Mouse (Mus musculus) G1E (cell line): ENCODE measurements around the gene Gm38100. TPM values are rescaled to one million over a fixed set of nuclear protein-coding genes. Genes with fewer than 3 reads are reported as not detected.

Experiments
- ATAC-seq: 2 replicates; pipeline ENCODE4 v1.8.0; 2016; ENCODE audit warnings: mild to moderate bottlenecking; ENCODE audit not compliant: insufficient number of reproducible peaks, poor library complexity, low FRiP score, severe bottlenecking; ENCODE audit errors: extremely low read depth
- DNase-seq: peaks from one replicate; pipeline ENCODE4 v3.0.0; 2012; ENCODE audit warnings: low spot score
- H3K27me3 ChIP-seq: 2 replicates; pipeline ENCODE4 v1.6.1; 2012; ENCODE audit warnings: mild to moderate bottlenecking, low read length, inconsistent platforms; ENCODE audit not compliant: insufficient read depth
- H3K36me3 ChIP-seq: replicated peaks from 2 replicates; pipeline ENCODE3; 2012; ENCODE audit warnings: mild to moderate bottlenecking, inconsistent platforms
- H3K4me1 ChIP-seq: 2 replicates; pipeline ENCODE4 v1.6.1; 2012; ENCODE audit warnings: low read depth, low read length, inconsistent platforms, mixed read lengths; ENCODE audit not compliant: insufficient read depth
- H3K4me3 ChIP-seq: 2 replicates; pipeline ENCODE4 v1.5.1; 2012; ENCODE audit warnings: low read depth, mild to moderate bottlenecking, inconsistent platforms, low read length, moderate library complexity, mixed read lengths
- H3K9me3 ChIP-seq: replicated peaks from 2 replicates; pipeline ENCODE4 v1.6.1; 2012; ENCODE audit warnings: inconsistent platforms
- CTCF ChIP-seq: IDR thresholded peaks from 2 replicates; pipeline ENCODE4 v1.5.1; 2012; ENCODE audit warnings: low read depth, low read length, inconsistent platforms, mixed read lengths
- GATA1 ChIP-seq: IDR thresholded peaks from 2 replicates; pipeline ENCODE4 v1.6.1; 2012; ENCODE audit warnings: borderline replicate concordance, low read length, inconsistent platforms, mixed read lengths
- GATA2 ChIP-seq: IDR thresholded peaks from 2 replicates; pipeline ENCODE4 v1.6.1; 2012; ENCODE audit warnings: low read depth, low read length, inconsistent platforms, borderline replicate concordance
- POLR2AphosphoS5 ChIP-seq: IDR thresholded peaks from 2 replicates; pipeline ENCODE4 v1.6.1; 2012; ENCODE audit warnings: low read depth, low read length, inconsistent platforms; ENCODE audit not compliant: insufficient replicate concordance
- TAL1 ChIP-seq: conservative IDR thresholded peaks from 2 replicates; pipeline ENCODE4 v1.6.1; 2012; ENCODE audit warnings: low read depth, low read length, inconsistent platforms, mixed read lengths
- polyA plus RNA-seq: library from polyadenylated mRNA; stranded (reverse); fragments of >175 nt; gene quantifications from 2 replicates; pipeline ENCODE4 v1.2.3, GENCODE M21; 2012
- total RNA-seq, 2 experiments: library from RNA; stranded (forward) in 1 of 2; stranded (reverse) in 1 of 2; fragments of 200-1000 nt in 1 of 2; fragments of >200 nt in 1 of 2; fragmentation: Nextera tagmentation in 1 of 2; gene quantifications; 2 replicates each; pipeline ENCODE4 v1.2.3; 2014 to 2017

Gene Gm38100
- total and polyA plus RNA-seq, 3 experiments, result 0.55 TPM; not detected in 2

DNA sequence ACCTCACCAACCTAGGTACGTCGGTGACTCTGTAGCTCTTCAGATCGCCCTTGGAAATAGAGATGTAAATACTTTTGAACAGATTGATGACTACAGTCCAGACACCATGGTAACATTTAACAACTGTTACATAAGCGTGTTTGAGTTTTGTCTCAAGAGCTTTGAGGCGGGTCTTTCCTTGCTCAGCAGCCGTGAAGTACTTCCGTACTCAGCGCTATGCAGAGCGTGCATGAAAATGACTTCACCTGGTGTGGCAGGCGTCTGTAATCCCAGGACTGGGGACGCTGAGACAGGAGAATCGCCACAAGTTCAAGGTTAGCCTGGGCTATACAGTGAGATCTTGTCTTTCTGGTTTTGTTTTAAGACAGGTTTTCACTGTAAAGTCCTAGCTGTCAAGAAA lies 26.4 kb upstream of the Gm38100 start:
- TF ChIP-seq POLR2AphosphoS5, result no peak
- TF ChIP-seq TAL1, result no peak
- TF ChIP-seq CTCF, result no peak
- no peak for TF ChIP-seq GATA2
- TF ChIP-seq GATA1, result no peak

DNA sequence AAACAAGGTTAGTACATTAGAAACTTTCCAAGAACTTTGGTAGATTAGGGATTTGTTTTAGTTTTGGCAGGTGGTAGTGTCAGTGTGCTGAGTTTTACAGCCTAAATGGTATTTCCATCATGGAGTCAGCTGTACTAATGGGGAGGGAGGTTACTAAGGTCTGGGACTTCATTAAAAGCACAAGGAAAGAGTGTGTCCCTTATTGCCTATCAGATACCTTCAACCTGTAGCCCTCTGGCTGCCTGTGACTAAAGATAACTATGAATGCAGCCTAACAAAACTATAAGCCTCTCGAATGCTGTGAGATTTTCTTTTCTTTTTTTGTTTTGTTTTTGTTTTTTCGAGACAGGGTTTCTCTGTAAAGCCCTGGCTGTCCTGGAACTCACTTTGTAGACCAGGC lies 8.9 kb upstream of the Gm38100 start:
- H3K4me3 ChIP-seq, result no peak overlapping the region
- H3K27me3 ChIP-seq, result no peaks in the 10 kb centered on the region; the same call in 1 of the 2 replicates
- peaks cover 44% of the 10 kb centered on the region for H3K36me3 ChIP-seq
- no peak for DNase-seq
- H3K4me1 ChIP-seq, result peaks cover 4% of the 10 kb centered on the region; the same call in 1 of the 2 replicates
- TF ChIP-seq GATA2 (no peak), POLR2AphosphoS5 (no peak), CTCF (no peak), TAL1 (no peak), GATA1 (no peak)
- no peaks in the 10 kb centered on the region for H3K9me3 ChIP-seq
- ATAC-seq, result no peak

More for the DNA sequence above, 26.4 kb upstream of the Gm38100 start:
- Histone ChIP-seq H3K36me3 (peaks cover 79% of the 10 kb centered on the region), H3K4me1 (peaks cover 21% of the 10 kb centered on the region), H3K4me3 (no peak overlapping the region), H3K27me3 (no peaks in the 10 kb centered on the region), H3K9me3 (no peaks in the 10 kb centered on the region)
- DNase-seq, result no peak
- ATAC-seq, result no peak

DNA sequence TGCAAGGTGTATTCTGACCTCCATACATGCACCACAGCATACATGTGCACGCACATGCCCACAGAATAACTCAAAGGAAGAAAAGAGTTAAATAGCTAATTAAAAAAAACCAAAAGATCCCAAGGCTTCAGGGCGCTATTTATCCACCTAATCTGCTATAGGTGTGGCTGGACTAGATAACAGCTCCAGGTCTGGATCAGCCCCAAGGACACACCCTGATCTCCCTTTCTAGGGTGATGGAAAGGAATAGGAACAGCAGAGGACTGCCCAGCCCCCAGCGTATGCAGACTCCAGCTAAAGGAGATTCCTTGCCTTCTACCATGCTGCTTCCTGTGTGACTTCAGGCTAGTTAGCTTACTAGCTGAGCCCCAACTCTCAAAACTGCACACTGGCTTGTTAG lies 8.1 kb upstream of the Gm38100 start:
- no peak for ATAC-seq
- DNase-seq, result no peak

DNA sequence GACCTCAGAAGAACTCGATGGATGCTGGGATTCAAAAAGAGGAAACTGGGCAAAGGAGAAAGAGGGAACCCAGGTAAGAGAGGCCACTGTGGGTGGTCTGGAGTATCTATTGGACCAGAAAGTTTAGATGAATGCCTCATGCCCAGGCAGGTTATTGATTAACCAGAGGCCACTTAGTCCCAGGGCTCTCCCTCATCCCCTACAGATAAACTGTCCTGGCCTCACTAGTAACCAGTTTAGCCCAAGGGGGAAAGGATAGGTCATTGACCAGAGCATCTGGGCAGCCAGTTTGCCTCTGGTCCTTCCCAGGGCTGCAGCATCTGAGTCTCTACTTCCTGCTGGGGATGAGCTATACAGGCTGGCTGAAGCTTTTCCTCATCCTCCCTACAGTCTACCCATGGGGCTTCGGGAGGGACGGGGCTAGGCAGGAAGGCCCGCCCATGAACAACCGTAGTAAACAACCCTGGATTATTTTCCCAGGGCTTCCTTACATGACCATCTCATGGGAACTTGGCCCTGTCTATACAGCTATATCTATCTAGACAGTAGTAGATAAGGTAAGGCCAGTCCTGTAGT lies 6.3 kb upstream of the Gm38100 start:
- no peak for TF ChIP-seq CTCF
- no peak for TF ChIP-seq GATA2
- H3K36me3 ChIP-seq, result peaks cover 19% of the 10 kb centered on the region
- no peak overlapping the region for H3K4me3 ChIP-seq
- DNase-seq (no peak), ATAC-seq (no peak)
- H3K9me3 ChIP-seq, result no peaks in the 10 kb centered on the region
- peaks cover 4% of the 10 kb centered on the region; the same call in 1 of the 2 replicates for H3K4me1 ChIP-seq
- no peaks in the 10 kb centered on the region; the same call in 1 of the 2 replicates for H3K27me3 ChIP-seq

More for the DNA sequence above, 8.1 kb upstream of the Gm38100 start:
- Histone ChIP-seq H3K36me3 (peaks cover 36% of the 10 kb centered on the region), H3K4me1 (peaks cover 4% of the 10 kb centered on the region; the same call in 1 of the 2 replicates), H3K9me3 (no peaks in the 10 kb centered on the region), H3K27me3 (no peaks in the 10 kb centered on the region; the same call in 1 of the 2 replicates), H3K4me3 (no peak overlapping the region)
- TF ChIP-seq GATA2 (no peak), CTCF (no peak)

DNA sequence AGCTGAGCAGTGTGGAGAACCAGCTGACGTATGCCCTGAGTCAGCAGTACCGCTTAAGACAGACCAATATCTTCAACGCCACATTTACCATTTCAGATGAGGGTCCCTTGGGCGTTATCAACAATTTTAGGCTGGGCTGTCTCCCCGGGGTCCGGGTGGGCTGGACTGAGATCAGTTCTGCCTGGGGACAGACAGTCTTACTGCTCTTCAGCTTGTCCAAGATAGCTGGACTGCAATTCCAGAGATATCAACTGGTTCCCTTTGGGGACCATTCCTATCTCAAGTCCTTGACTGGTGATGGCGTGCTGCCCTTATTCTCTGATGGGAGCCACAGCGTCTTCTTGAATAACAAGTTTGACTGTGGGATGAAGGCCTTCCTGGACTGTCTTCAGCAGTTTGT lies 962 bp downstream of the Gm38100 start:
- Histone ChIP-seq H3K36me3 (no peaks in the 10 kb centered on the region), H3K9me3 (no peaks in the 10 kb centered on the region), H3K27me3 (peaks cover 4% of the 10 kb centered on the region; the same call in 1 of the 2 replicates), H3K4me1 (no peaks in the 10 kb centered on the region), H3K4me3 (no peak overlapping the region)
- ATAC-seq, result no peak
- TF ChIP-seq GATA1, result no peak
- no peak for TF ChIP-seq CTCF
- TF ChIP-seq GATA2, result no peak
- TF ChIP-seq TAL1, result no peak
- DNase-seq, result no peak

DNA sequence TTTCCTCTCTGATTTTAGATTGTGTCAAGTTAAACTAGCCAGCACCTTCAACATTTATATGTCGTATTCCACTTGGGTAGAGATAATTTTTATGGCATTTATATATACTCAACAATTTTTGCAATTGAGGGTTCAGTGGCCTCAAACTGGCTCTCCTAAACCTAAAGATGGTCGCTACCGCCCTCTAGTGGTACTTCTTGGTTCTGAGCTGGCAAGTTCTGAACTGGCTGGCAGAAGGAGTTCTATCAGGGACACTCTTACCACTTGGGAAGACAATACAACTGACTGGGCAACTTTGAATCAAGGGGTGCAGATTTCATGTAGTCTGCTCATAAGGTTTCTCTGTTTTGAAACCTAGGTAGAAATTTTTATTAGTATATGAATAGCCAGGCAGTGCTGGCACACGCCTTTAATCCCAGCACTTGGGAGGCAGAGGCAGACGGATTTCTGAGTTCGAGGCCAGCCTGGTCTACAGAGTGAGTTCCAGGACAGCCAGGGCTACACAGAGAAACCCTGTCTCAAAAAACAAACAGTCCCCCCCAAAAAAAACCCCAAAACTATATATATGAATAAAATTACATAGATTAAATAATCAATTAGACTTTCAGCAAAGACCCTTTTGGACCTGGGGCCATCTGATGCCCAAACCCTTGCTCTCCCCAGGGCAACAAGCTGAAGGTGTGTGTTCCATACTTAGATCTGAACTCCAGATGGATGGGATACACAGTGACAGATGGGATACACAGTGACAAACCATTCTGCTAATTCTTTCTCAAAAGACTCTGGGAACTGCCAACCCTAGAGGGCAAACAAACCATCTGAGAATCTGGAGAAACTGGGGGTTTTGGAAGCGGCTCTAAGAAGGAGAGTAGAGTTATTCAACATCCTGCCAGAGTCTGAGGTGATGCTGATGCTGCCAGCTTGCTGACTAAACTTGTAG lies 4.0 kb downstream of the Gm38100 start:
- DNase-seq (no peak), ATAC-seq (peak; percentile 67; the same call in 1 of the 2 replicates)
- H3K27me3 ChIP-seq, result peaks cover 4% of the 10 kb centered on the region; the same call in 1 of the 2 replicates
- no peaks in the 10 kb centered on the region for H3K4me1 ChIP-seq
- no peaks in the 10 kb centered on the region for H3K36me3 ChIP-seq
- no peak overlapping the region for H3K4me3 ChIP-seq
- no peak for TF ChIP-seq GATA1
- TF ChIP-seq GATA2, result no peak
- peak; percentile 71 for TF ChIP-seq CTCF
- H3K9me3 ChIP-seq, result no peaks in the 10 kb centered on the region

DNA sequence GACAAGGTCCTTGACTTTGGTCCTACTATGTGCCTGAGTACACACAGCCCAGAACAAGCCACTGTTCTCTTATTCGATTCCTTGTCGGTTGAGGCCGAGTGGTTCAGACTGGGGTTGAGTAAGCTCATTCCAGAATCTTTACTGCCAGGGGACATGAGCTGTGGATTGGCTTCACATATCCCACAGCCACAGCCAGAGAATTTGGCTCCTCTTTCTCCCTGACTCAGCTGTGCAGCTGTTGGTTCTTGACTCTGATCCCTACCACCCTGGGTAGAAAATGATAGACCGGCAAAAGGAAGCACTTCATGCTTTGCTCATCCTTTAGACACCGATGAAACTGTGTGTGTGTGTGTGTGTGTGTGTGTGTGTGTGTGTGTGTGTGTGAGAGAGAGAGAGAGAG lies 11.3 kb downstream of the Gm38100 start:
- no peaks in the 10 kb centered on the region for H3K27me3 ChIP-seq
- ATAC-seq, result no peak
- H3K36me3 ChIP-seq, result no peaks in the 10 kb centered on the region
- no peak for TF ChIP-seq CTCF
- no peak for TF ChIP-seq TAL1
- TF ChIP-seq GATA2, result no peak
- TF ChIP-seq POLR2AphosphoS5, result no peak
- no peak for TF ChIP-seq GATA1
- H3K4me3 ChIP-seq, result no peak overlapping the region
- no peaks in the 10 kb centered on the region for H3K9me3 ChIP-seq
- H3K4me1 ChIP-seq, result no peaks in the 10 kb centered on the region
- DNase-seq, result no peak
